Mouse (Mus musculus): ENCODE measurements around the gene Cacna1g. TPM values are rescaled to one million over a fixed set of nuclear protein-coding genes. Genes with fewer than 3 reads are reported as not detected.

The Cacna1g gene
- polyA plus RNA-seq, 1 experiment = not detected

DNA sequence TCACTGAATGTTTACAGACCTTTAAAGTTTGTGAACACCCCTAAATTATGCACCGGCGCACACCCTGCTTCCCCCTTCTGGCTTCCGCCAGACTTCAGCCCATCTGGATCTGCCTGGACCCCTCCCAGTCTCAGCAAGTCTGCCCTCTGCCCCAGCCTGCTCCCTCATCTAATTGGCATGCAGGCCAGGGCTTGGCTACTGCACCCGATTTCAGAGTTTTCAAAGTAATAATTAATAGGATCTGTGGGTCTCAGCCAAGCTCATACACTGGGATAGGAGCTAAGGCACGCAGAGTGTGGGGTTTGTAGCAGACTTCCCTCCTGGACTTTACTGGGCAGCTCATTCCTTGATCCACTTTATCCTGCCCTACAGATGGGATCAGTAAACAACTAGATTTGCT, 69.8 kb downstream of the Cacna1g start:
- TF ChIP-seq GATA1 (IDR thresholded peaks at IDR 0.05; ENCODE audit: low read length) = no peak

DNA sequence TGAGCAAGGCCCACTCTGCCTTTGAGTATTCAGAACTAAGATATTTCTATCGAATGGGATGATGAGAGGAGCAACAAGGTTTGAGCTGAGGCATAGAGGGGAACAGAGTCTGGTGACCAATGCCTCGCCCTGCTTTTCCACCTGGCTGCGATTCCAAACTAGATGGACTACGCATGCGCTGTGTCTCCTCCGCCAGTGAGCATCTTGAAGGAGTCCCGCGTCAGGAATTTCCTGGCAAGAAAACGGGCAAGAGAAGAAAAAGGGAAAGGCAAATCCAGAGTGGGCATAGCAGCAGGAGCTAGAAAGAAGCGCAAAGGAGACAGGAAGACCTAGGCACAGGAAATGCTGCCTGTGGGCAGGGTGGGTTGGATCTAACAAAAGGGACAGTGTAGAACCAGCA, 70.2 kb downstream of the Cacna1g start:
- TF ChIP-seq GATA1 (IDR thresholded peaks at IDR 0.05; ENCODE audit: low read length) = no peak

- TF ChIP-seq GATA1 (IDR thresholded peaks at IDR 0.05; ENCODE audit: low read length) = no peak
Measured at GRCm38 (mm10) chr11:94402731-94403130, 71.3 kb downstream of the Cacna1g start.

DNA sequence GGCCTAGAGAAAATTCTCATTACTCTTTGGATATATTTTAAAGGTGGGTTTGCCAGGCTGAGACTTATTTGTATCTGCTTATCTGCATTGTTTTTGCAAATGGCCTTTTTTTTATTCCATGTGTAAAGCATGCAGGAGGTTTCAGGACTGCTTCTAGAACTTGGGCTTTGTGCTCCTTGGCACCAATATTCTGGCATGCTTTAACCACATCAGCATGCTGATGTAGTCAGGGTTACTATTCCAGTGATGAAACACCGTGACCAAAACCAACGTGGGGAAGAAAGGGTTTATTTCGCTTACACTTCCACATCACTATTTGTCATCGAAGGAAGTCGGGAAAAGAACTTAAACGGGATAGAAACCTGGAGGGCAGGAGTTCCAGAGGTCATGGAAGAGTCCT, 73.0 kb downstream of the Cacna1g start:
- no peak for TF ChIP-seq GATA1 (IDR thresholded peaks at IDR 0.05; ENCODE audit: low read length)

- TF ChIP-seq GATA1 (IDR thresholded peaks at IDR 0.05; ENCODE audit: low read length) = no peak
Measured at GRCm38 (mm10) chr11:94394107-94394506, 79.9 kb downstream of the Cacna1g start.

DNA sequence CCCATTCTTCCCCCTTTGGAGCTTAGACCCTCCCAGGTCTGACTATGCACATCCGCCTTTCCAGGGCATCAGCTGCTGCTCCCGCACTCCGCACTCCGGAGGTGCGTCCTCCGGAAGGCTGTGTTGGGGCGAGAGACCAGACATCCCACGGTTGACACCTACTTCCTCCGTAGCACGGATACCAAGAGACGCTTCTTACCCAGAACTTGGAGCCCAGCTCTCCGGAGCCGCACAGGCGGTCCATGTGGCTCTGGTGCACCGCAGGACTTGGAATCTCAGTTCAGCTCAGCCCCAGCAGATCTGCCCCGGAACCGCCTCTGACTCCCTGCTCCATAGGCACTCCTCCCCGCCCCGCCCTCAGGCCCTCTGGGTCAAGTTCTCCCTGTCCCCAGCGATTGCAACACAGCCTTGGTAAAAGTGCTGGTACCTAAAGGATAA, 81.3 kb downstream of the Cacna1g start, which contains the start of gene Abcc3:
Abcc3 (minus strand) TSS at position 326 of the 438 bp plus-strand sequence.
- TF ChIP-seq GATA1 (IDR thresholded peaks at IDR 0.05; ENCODE audit: low read length) = no peak

- TF ChIP-seq GATA1 (IDR thresholded peaks at IDR 0.05; ENCODE audit: low read length) = no peak
Measured at GRCm38 (mm10) chr11:94391661-94392060, 82.3 kb downstream of the Cacna1g start.

GRCm38 (mm10) chr11:94390825-94391224, 83.2 kb downstream of the Cacna1g start:
- TF ChIP-seq GATA1 (IDR thresholded peaks at IDR 0.05; ENCODE audit: low read length) = no peak

- no peak for TF ChIP-seq GATA1 (IDR thresholded peaks at IDR 0.05; ENCODE audit: low read length)
Measured at GRCm38 (mm10) chr11:94389724-94390396, 84.1 kb downstream of the Cacna1g start.

- TF ChIP-seq GATA1 (IDR thresholded peaks at IDR 0.05; ENCODE audit: low read length) = no peak
Measured at GRCm38 (mm10) chr11:94389021-94389420, 85.0 kb downstream of the Cacna1g start.

- TF ChIP-seq GATA1 (IDR thresholded peaks at IDR 0.05; ENCODE audit: low read length) = no peak
Measured at GRCm38 (mm10) chr11:94387756-94388155, 86.2 kb downstream of the Cacna1g start.

DNA sequence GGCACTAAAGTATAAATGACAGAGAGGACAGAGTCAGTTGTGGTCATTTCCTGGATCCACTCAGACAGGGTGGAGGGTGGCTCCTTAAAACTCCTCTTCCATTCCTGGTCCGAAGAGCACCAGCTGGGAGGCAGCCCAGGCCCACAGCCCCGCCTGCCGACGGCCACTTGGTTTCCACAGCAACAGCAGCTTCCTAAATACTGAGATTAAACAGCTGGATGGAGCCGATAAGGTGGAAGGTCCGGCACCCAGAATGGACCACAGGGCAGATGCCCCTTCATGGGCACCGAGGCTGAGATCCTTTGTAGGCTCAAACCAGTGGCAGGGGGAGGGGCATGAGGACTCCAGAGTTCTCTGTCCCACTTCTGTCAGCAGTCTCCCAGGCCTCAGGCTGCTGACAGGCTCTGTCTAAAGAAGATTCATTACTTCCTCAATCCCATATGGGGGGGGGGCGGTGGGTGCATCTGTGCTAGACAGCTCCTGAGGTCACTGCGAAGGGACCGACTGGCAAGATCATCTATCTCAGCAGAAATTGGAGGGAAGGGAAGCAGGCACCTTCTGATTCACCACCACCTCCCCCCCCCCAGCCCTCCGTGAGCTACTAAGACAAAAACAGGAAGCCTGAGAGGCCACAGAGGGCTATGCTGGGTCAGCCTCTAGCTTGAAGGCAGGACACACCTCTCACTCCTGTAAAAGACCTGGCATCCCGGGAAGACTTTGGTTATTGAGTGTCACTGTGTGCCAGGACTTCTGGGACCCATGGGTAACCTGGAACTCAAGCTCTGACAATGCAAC, 87.8 kb downstream of the Cacna1g start:
- no peak for TF ChIP-seq GATA1 (IDR thresholded peaks at IDR 0.05; ENCODE audit: low read length)

DNA sequence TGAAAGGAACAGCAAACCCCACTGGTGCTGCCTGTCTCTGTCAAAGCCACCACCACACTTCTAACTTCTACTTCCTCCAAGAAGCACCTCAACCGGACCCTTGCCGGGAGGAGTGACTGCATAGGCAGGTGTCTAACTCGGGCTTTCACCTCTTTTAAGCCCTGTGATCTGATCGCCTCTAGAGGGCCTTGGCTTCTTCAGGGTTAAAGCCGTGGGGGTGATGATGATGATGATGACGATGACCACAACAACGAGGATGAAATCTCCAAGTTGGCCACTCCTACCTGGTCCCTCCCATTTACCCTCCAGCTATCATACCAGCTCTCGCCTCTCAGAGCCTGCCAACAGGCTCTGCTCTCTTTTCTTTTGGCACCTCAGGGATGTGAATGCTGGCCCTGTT, 94.3 kb downstream of the Cacna1g start:
- TF ChIP-seq GATA1 (IDR thresholded peaks at IDR 0.05; ENCODE audit: low read length) = no peak

DNA sequence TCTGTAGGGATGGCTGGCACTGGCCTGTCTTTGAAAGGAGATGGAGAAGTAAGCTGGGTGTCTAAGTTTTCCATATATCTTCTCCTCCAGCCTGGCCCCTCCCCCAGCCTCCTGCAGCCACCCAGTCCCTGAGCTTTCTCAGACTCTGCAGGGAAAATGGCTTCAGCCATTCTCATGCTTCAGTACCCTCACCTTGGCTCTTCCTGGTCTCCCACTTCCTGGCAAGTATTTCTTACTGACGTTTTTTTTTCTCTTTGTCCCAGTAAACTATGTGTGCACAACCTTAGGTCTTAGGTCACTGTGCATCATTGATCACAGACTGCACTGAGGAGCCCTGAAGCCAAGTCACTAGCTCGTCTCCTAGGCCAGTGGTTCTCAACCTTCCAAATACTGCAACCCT, 94.9 kb downstream of the Cacna1g start:
- TF ChIP-seq GATA1 (IDR thresholded peaks at IDR 0.05; ENCODE audit: low read length) = no peak

DNA sequence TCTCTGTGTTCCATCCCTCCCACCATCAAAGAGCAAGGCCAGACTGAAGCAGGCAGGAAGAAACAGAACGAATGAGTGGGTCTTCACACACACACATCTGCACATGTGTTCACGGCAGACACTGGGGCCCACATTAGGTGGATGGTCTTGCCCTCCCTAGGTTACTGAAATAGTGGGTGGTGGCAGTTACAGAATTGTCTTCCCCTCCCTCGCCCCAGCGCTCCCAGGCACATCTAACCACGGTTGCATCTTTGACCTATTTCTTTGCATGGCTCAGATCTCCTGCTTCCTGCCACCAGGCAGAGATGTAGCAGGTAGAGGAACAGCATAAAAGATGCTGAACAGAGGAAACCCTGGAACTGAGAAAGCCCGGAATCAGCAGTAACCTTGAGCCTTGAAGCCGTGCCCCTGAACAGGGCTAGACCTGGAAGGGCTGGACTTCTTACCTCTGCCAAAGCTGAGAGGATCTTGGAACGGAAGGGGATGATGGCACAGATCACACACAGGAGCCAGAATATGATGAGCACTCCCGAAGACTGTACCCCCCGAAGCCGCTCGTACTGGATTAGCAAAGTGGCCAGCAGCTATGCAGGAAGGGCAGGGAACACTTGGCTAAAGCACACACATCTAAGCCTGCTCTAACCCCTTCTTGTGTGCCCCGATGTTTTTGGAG, 99.6 kb downstream of the Cacna1g start:
- no peak for TF ChIP-seq GATA1 (IDR thresholded peaks at IDR 0.05; ENCODE audit: low read length)

- TF ChIP-seq GATA1 (IDR thresholded peaks at IDR 0.05; ENCODE audit: low read length) = no peak
Measured at GRCm38 (mm10) chr11:94370809-94371208, 103.2 kb downstream of the Cacna1g start.

Data from G1E-ER4 (cell line).